Mouse (Mus musculus) embryonic facial prominence, embryonic 12.5 days (tissue): Measurements from ENCODE around the gene Psmc3. TPM values are rescaled to one million over a fixed set of nuclear protein-coding genes. Genes with fewer than 3 reads are reported as not detected.
A peak's percentile ranks its signal among the peaks of the same experiment; 100 is the strongest.

Source experiments
- ATAC-seq: fragments of 200-750 bp; cut with Nextera tagmentation; 2 replicates; pipeline ENCODE4 v1.8.0; 2017; ENCODE audit not compliant: insufficient number of reproducible peaks, insufficient read depth, low FRiP score, low TSS enrichment
- H3K27ac ChIP-seq: fragments of 300-500 bp; sonication (generic); 2 replicates; pipeline ENCODE4 v1.5.1; 2016; ENCODE audit warnings: mild to moderate bottlenecking
- H3K27me3 ChIP-seq: fragments of 300-500 bp; sonication (generic); 2 replicates; pipeline ENCODE4 v1.6.1; 2016; ENCODE audit warnings: mild to moderate bottlenecking, moderate library complexity
- H3K36me3 ChIP-seq: fragments of 300-500 bp; sonication (generic); 2 replicates; pipeline ENCODE4 v1.6.1; 2016; ENCODE audit warnings: mild to moderate bottlenecking
- H3K4me1 ChIP-seq: fragments of 300-500 bp; sonication (generic); 2 replicates; pipeline ENCODE4 v1.6.1; 2016
- H3K4me2 ChIP-seq: fragments of 300-500 bp; sonication (generic); replicated peaks from 2 replicates; pipeline ENCODE4 v1.6.1; 2016; ENCODE audit warnings: mild to moderate bottlenecking, moderate library complexity
- H3K4me3 ChIP-seq: fragments of 300-500 bp; sonication (generic); 2 replicates; pipeline ENCODE4 v1.5.1; 2016; ENCODE audit warnings: mild to moderate bottlenecking
- H3K9ac ChIP-seq: fragments of 300-500 bp; sonication (generic); 2 replicates; pipeline ENCODE4 v1.6.1; 2016; ENCODE audit warnings: mild to moderate bottlenecking, moderate library complexity
- H3K9me3 ChIP-seq: fragments of 300-500 bp; sonication (generic); 2 replicates; pipeline ENCODE4 v1.6.1; 2016; ENCODE audit warnings: mild to moderate bottlenecking, moderate library complexity
- WGBS: fragments of 180-500 bp; shearing (Covaris S2); methylation state at CpG from one replicate; pipeline ENCODE4 v1.1.7; 2016; 5-methylcytosine and 5-hydroxymethylcytosine counted together
- polyA plus RNA-seq: library from polyadenylated mRNA; unstranded; fragments of >200 nt; fragmentation: Nextera tagmentation; extraction: Ambion mirVana; gene quantifications from 2 replicates; pipeline ENCODE4 v1.2.1, GENCODE M21; 2016

Gene Psmc3
- polyA plus RNA-seq, 1 experiment from 2014 or later = 326 TPM

DNA sequence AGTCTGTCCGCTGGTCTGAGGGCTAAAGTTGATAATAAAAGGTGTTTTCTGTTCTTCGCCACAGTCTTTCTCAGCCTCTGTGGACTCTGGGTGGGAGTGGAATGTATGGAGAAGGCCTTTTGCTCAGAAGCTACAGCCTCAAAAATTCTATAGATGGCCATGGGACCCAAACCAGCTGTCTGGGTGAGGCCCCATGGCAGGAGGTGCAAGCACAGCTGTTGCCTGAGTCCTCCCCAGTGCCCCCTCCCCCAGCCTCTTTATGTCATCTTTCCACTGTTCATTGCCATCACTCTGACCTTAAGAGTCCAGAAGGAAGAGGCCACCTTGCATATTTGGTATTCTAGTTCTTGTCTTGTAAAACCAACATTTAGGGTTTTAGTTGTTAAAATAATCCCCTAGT is 5.6 kb downstream of the Psmc3 start:
- Histone ChIP-seq H3K4me2 (no peak overlapping the region), H3K4me3 (no peak overlapping the region), H3K9ac (no peak overlapping the region), H3K4me1 (peaks cover 11% of the 10 kb centered on the region), H3K36me3 (peaks cover 86% of the 10 kb centered on the region), H3K9me3 (no peaks in the 10 kb centered on the region), H3K27ac (no peak overlapping the region), H3K27me3 (no peaks in the 10 kb centered on the region)
- no peak for ATAC-seq
- 82% methylated on average over 2 of the region's 2 CpGs for WGBS

DNA sequence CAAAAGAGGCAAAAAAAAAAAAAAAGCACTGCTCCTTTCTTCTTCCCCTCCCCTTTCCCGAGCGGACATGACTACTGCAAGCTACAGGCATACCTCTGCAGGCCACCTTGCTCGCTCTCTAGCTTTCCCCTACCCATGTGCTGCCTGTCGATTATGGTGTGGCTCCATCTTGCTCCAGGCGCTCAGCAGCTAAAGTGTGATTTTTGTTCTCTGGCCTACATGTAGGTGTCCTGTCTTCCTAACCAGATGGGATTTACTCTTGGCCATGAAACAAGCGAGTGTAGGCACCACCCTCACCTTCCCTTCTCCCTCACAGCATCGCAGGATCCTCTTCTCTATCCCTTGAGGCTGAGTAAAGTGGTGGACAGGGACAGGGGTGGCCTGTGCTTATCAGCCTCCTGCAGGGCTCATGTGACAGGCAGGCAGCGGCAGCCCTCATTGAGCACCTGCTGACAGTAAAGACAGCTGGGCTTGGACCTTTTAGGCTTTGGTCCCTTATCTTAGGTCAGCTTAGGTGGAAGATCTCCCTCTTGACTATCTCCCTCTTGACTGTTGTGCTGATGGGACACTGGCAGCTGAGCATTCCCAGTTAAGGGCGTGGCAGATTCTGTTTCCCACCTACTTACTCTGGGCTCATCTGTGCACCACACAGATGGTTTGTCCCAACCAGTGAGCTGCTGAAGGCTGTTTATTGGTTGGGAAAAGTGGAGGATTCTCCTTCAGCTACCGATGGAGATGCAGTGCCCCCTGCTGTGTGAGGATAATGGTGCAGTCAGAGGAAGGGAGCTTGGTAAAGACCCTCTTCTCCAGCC is 6.9 kb downstream of the Psmc3 start:
- peak; percentile 25; the same call in 1 of the 2 replicates for ATAC-seq
- 77% methylated on average over 10 of the region's 10 CpGs for WGBS
- no peak overlapping the region for H3K27ac ChIP-seq

DNA sequence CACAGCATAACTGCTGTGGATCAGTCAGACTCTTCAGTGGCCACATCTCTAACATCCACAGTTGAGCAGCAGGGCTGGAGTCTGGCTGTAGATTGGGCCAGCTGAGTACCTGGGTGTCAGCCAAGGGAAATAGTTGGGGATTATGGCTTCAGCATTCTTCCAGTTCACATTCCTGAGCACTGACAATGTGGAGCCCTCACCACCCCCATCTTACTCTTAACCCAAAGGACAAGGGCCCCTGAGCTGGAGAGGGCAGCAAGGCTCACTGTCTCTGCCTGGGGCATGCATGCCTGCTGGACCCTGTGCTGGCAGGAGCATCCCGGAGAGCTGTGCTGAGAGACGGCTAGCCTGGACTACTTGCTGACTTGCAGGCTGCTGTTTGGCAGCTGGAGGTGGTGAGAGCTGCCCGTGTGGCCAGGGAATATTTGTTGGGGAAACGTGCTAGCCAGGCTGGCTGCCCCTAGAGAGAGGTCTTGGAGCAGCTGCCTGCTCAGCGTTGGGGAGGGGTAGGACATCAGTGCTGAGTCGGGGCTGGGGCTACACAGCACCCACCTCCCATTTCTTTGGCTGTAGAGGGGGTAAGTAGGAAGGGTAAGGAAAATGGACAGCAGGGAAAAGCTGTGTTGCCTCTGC is 8.2 kb downstream of the Psmc3 start:
- no peak overlapping the region for H3K9ac ChIP-seq
- no peaks in the 10 kb centered on the region for H3K27me3 ChIP-seq
- no peaks in the 10 kb centered on the region for H3K4me1 ChIP-seq
- H3K4me3 ChIP-seq = no peak overlapping the region
- H3K36me3 ChIP-seq = peaks cover 85% of the 10 kb centered on the region
- no peaks in the 10 kb centered on the region for H3K9me3 ChIP-seq
- H3K4me2 ChIP-seq = no peak overlapping the region
- H3K27ac ChIP-seq = 0 out of 2 replicates have a peak overlapping the region, but pooled peaks have one; percentile 17
- 83% methylated on average over 6 of the region's 6 CpGs for WGBS
- ATAC-seq = no peak

More for the DNA sequence above, 6.9 kb downstream of the Psmc3 start:
- Histone ChIP-seq H3K36me3 (peaks cover 88% of the 10 kb centered on the region), H3K9me3 (no peaks in the 10 kb centered on the region), H3K9ac (no peak overlapping the region), H3K4me2 (no peak overlapping the region), H3K4me3 (no peak overlapping the region), H3K27me3 (no peaks in the 10 kb centered on the region), H3K4me1 (no peaks in the 10 kb centered on the region)

DNA sequence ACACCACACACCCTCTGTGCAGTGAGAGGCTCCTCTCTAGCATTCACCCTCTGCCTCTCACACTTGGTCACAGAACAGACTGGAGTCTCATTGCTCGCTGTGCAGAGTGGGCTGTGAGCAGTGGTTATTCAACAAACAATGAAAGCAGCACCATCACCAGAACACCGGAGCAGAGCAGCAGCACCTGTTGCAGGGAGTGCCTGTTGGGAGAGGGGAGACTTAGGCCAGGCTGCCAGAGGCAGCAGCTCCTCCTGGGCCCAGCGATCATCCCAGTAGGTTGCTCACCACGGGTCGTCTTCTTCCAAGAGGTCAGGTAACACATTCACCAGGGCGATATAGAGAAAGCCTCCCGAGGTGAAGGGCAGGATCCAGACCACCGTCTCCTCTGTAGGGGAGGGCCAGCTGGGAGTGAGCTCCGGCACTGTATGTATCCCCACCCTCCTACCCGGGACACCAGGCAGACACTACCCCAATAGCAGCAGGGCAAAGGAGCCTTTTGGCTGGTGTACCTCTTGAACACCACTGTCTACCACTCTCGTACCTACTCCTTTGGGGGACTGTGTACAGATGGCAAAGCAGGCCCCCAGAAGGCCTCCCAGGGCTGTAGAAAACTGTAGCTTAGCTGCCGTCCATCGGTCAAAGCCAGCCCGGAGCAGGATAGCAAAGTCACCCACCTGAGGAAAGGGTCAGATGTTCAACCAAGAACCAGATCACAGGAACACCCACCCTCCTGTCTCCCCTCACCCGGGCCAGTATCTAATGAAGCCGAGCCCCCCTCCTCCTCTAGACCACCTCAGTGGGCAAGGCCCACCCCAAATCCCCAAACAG is 9.2 kb downstream of the Psmc3 start:
- no peaks in the 10 kb centered on the region for H3K4me1 ChIP-seq
- H3K27ac ChIP-seq = no peak overlapping the region
- no peaks in the 10 kb centered on the region for H3K27me3 ChIP-seq
- H3K4me3 ChIP-seq = no peak overlapping the region
- no peaks in the 10 kb centered on the region for H3K9me3 ChIP-seq
- ATAC-seq = no peak
- WGBS = 90% methylated on average over 16 of the region's 16 CpGs
- no peak overlapping the region for H3K9ac ChIP-seq
- H3K36me3 ChIP-seq = peaks cover 79% of the 10 kb centered on the region
- H3K4me2 ChIP-seq = no peak overlapping the region

DNA sequence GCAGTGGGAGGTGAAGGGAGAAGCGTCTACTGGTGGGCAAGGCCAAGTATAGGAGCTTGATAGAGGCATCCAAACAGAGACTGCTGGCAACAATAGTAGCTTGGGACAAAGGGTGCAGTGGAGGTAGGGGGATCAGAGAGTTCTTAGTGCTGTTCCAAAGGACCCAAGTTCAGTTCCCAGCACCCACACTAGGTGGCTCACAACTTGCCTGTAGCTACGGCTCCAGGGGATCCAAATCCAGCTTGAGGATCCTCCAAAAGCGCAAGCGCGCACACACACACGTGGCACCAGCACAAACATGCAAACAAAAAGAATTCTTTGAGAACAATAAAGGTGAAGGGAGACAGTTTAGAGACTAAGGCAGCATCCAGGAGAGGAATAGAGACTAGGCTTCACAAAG is 10.4 kb downstream of the Psmc3 start:
- H3K4me2 ChIP-seq = no peak overlapping the region
- ATAC-seq = no peak
- no peaks in the 10 kb centered on the region for H3K27me3 ChIP-seq
- no peak overlapping the region for H3K27ac ChIP-seq
- no peak overlapping the region for H3K9ac ChIP-seq
- no peak overlapping the region for H3K4me3 ChIP-seq
- WGBS = 82% methylated on average over 6 of the region's 6 CpGs
- peaks cover 9% of the 10 kb centered on the region for H3K4me1 ChIP-seq
- peaks cover 67% of the 10 kb centered on the region for H3K36me3 ChIP-seq
- no peaks in the 10 kb centered on the region for H3K9me3 ChIP-seq

DNA sequence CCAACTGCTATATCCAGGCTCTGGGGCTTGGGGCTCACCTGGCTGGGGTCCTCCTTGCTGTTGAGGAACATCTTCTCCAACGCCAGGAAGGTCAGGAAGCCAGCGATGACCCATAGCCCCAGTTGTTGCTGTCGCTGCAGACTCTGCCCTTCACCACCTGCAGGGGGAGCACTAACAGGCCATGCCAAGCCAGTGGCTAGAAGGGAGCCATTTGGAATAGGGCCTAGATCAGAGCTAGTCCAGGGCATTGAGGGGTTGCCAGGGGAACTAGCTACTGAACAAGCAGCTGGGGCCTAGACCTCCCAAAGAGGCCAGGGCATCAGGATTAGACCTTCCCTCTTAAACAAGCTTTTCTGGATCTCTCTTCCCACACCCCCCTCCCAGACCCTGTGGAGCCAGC is 11.7 kb downstream of the Psmc3 start:
- 45% methylated on average over 3 of the region's 3 CpGs for WGBS
- Histone ChIP-seq H3K27ac (no peak overlapping the region), H3K4me3 (no peak overlapping the region), H3K9me3 (no peaks in the 10 kb centered on the region), H3K9ac (no peak overlapping the region), H3K27me3 (no peaks in the 10 kb centered on the region), H3K36me3 (peaks cover 56% of the 10 kb centered on the region), H3K4me1 (peaks cover 15% of the 10 kb centered on the region), H3K4me2 (no peak overlapping the region)
- ATAC-seq = no peak

DNA sequence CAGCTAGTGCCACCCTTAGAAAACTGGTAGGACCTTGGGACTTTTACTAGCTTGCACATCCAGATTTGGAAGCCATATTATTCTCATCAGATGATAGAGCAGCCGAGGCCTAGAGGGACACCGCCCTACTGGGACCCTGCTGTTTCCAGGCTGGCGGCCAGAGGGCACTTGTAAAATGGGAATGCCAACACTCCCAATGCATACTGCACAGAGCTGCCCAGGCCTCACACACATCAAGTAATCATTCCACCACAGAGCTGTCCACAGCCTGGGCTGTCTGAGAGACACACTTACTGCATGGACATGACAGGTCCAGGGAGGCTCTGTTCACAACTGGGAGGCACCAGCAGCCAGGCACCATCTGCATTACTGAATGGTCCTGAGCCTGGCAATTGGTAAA is 12.6 kb downstream of the Psmc3 start:
- no peak overlapping the region for H3K4me2 ChIP-seq
- 84% methylated on average over 3 of the region's 3 CpGs for WGBS
- H3K36me3 ChIP-seq = peaks cover 52% of the 10 kb centered on the region
- no peak overlapping the region for H3K4me3 ChIP-seq
- H3K9me3 ChIP-seq = no peaks in the 10 kb centered on the region
- H3K27me3 ChIP-seq = no peaks in the 10 kb centered on the region
- H3K4me1 ChIP-seq = peaks cover 15% of the 10 kb centered on the region
- no peak overlapping the region for H3K9ac ChIP-seq
- H3K27ac ChIP-seq = no peak overlapping the region
- ATAC-seq = no peak

DNA sequence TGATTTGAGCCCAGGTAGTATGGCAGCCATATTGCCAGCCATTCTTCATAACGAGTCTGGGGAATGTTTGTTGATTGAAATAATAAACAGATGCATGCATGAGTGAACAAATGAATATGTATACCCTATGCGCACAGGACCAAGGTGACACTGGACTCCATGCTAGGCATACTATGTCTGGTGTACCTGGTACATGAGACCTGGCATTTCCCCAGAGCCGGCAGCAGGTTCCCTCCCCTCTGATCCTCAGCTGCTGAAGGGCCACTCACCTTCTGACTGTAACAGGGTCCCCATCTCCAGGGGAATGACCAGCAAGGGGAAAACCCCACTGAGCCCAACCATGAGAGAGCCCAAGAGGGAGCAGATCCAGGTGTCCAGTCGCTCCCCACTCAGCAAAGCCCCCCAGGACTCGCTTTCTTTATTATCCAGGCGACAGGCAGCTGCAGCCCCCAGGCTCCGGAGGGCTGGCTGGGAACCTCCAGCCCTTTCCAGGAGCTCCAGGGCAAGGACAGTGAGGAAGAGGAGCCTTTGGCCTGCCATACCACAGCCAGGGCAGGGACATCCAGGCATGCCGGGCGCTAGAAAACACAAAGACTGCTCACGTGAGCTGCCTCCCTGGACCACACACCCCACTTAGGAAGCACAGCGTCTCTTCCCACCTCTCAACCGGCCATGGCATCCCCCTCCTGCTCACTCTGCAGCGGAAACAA is 14.5 kb downstream of the Psmc3 start:
- no peaks in the 10 kb centered on the region for H3K9me3 ChIP-seq
- peak overlapping the region; percentile 62; the same call in 1 of the 2 replicates for H3K4me3 ChIP-seq
- H3K27ac ChIP-seq = no peak overlapping the region
- peak overlapping the region; percentile 66 for H3K9ac ChIP-seq
- H3K4me1 ChIP-seq = peaks cover 15% of the 10 kb centered on the region
- H3K36me3 ChIP-seq = peaks cover 34% of the 10 kb centered on the region
- ATAC-seq = no peak
- H3K27me3 ChIP-seq = no peaks in the 10 kb centered on the region
- WGBS = 55% methylated on average over 13 of the region's 13 CpGs
- H3K4me2 ChIP-seq = peak overlapping the region; percentile 94

DNA sequence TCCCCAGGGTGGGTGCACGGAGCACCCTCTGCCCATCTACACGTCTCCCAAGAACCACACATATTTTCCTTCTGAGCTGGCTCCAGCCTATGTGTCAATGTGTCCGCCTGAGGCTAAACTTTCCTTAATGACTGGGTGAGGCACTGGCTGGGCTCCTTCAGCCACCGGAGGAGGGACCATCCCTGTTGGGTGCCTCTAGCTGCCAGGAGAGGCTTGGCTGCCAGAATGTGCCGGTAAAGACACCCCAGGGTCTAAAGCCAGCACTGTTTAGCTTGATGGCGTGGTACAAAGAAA is 15.0 kb downstream of the Psmc3 start:
- Histone ChIP-seq H3K4me2 (peak overlapping the region; percentile 94), H3K36me3 (peaks cover 29% of the 10 kb centered on the region), H3K4me3 (peak overlapping the region; percentile 62), H3K27ac (no peak overlapping the region), H3K27me3 (no peaks in the 10 kb centered on the region), H3K9me3 (no peaks in the 10 kb centered on the region), H3K9ac (peak overlapping the region; percentile 66), H3K4me1 (peaks cover 15% of the 10 kb centered on the region)
- WGBS = 46% methylated on average over 6 of the region's 6 CpGs
- no peak for ATAC-seq

DNA sequence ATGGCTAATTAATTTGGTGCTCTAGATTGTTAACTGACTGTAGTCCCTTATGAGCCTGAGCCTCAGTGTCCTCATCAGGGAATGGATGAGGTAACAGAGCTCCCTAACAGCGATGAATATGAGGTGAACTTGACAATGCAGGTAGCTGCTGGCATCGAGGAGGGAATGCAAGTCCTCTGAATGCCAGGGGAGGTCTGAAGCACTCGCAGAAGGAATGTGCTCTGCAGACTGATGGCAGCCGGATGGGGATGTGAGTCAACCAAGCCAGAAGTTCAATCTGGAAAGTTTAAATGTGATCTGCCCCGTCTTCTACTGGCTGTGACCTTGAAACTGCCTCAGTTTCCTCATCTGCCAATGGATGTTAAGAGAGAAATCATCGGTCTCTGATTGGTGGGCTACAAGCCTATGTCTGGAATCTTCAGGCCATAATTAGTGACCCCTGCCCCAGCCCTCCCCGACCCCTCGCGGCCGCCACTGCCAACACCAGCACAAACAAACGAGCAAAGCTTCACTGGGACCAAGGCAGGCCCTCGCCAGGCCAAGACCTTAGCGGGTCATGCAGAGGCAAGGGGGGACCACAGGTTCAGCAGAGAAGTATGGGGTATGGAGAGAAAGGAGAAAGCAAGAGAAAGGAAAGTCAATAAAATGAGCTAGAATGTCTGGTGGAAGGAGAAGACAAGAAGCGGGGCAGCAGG is 15.6 kb downstream of the Psmc3 start:
- H3K27ac ChIP-seq = peak overlapping the region; percentile 65
- 8% methylated on average over 14 of the region's 14 CpGs for WGBS
- ATAC-seq = 0 out of 2 replicates have a peak, but pooled peaks have one; percentile 0

More for the DNA sequence above, 15.6 kb downstream of the Psmc3 start:
- no peaks in the 10 kb centered on the region for H3K9me3 ChIP-seq
- H3K4me1 ChIP-seq = peaks cover 15% of the 10 kb centered on the region
- no peaks in the 10 kb centered on the region for H3K27me3 ChIP-seq
- H3K36me3 ChIP-seq = peaks cover 22% of the 10 kb centered on the region
- H3K4me2 ChIP-seq = peak overlapping the region; percentile 94
- H3K4me3 ChIP-seq = peak overlapping the region; percentile 62
- H3K9ac ChIP-seq = peak overlapping the region; percentile 66
